Mouse (Mus musculus) spleen, embryonic (tissue): Measurements from ENCODE around the gene Mroh2b.

Experiments used
- CTCF ChIA-PET: fragments of 350-600 bp; sonication (Branson Sonifier 250); formaldehyde crosslinking; loops from one replicate; lab custom pipeline; 2022; lab: Charles Lee

Gene Mroh2b

DNA sequence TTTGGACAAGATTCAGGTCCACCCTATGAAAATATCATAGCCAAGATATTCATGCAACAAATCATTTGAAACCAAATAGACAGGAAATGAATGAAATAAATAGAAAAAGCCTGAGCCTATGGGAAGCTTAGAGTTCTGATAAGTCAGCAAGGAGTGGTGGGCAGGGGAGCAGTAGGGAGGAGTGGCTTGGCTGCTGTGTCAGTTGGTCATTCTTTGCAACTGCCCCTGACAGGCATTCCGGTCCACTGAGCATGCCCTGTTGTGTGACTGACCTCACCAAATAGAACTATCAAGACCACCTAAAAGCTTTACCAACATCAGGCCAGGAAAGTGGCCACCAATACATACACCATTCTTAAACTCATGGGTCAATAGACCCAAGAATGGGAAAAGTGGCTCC lies at the start of gene Mroh2b:
Gene Mroh2b, plus strand, starts transcription at position 301 of the 400 bp plus-strand sequence.
- CTCF ChIA-PET = no interaction called here

DNA sequence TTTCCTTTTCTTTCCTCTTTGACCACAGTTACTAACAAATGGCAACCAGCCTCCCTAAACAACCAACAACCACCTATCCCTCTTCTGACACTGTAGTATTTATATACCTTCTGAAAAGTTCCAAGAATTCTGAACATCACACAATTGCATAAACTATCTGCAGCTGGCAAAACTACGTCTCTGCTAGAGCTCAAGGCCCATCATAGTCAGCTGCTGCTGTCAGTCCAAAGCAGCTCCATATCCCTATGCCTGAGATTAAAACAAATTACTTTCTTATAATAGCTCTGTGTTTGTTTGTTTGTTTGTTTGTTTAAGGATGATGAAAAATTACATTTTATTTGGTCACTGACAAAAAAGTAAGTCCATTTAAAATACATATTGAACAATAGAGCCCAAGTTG lies 48.5 kb upstream of the Mroh2b start:
- CTCF ChIA-PET = no interaction called here

DNA sequence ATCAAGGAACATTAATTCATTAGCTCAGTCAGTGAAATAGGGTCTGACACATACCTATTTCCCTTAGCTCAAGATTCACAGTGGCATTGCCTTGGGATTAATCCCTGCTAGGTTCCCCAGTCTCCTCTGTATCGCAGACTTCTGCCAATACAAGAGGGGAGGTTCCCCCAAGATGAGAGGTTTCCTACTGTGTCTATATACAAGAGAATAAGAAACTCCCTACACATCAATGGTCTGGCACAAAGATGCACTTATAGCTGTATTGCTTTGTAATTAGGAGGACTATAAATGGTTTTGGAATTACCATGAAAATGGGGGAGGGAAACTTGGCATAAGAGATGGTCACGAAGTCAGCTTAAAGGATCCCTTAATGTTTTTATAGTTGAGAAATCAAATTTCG lies 3.6 kb upstream of the Mroh2b start:
- CTCF ChIA-PET = no interaction called here

DNA sequence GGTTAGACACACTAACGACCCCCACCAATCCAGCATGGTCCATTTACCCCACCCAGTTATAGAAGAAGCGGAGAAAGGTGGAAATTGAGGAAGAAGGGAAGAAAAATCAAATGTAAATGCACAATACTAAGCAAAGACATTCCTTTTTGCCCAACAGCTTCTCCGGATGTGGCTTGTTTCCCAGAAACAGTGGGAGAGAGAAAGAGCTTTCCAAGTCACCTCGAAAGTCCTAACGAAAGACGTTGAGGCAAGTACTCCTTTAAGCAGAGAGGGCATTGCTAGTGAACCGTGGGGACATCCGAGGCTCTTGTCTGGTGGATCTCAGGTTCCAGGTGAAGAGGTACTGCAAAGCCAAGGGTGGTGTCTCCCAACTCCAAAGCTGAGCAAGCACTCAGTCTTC lies 36.2 kb downstream of the Mroh2b start:
- CTCF ChIA-PET = no interaction called here

DNA sequence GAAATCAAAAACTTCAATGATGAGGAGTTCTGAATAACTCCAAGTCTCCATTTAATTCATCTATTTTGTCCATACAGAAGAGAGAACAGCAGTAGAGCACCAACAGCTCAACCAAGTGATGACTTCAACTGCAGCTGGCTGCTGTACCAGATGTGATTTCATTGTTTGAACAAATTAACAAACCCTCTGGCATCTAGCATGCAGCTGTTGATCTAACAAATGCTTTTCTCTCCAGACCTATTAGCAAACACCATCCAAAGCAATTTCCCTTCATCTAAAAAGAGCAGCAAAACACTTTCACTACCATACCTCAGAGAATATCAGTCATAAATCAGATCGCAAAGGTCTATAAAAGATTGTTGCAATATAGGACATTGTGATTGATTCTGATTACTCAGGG lies 74.8 kb downstream of the Mroh2b start:
- CTCF ChIA-PET = no interaction called here

DNA sequence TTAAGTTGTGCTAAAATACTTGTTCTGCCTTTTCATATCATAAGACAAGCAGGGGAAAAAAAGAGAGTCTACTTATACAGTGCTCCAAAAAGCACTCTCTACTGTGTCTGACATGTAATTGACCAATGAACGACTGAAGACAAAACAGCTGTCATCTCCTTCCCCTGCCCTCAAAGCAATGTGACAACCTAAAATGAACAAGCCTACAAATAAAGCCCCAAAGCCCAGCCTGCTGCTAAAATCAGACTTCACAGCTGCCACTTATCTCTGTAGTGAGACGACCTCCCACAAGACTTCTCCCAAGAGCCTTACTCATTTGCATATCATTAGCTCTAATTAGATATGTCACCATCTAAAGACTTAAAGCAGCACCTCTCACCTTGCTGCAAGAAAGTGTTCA lies 104.4 kb downstream of the Mroh2b start:
- CTCF ChIA-PET = no interaction called here

DNA sequence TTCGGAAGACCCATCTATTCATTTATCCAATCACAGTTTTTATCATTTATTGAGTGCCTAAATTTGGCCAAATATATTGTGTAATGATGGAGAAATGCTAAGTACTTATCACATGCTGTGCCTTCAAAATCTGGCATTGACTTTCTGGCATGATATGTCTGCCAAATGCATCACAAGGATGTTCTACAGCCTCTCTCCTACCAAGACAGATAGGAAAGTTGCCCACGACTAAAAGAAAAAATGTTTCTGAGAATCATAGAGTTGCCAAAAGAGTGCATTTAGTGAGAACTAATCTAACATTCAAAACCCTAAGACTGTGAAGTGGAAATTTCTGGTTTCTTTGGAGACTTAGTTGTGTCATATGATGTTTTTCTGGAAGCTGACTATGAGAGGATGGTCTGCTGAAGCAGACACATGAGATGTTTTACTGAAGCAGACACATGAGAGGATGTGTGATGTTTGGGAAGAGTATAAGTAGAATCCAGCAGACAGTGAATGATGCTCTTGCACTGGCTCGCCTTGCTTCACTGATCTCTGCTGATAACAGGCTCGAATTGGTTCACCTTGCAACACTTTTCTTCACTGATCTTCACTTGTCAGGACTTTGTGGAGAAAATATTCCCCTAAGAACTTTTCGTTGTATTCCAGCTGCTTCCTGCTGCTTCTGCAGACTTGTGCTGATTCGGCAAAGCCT lies 105.1 kb downstream of the Mroh2b start:
- CTCF ChIA-PET = no interaction called here

DNA sequence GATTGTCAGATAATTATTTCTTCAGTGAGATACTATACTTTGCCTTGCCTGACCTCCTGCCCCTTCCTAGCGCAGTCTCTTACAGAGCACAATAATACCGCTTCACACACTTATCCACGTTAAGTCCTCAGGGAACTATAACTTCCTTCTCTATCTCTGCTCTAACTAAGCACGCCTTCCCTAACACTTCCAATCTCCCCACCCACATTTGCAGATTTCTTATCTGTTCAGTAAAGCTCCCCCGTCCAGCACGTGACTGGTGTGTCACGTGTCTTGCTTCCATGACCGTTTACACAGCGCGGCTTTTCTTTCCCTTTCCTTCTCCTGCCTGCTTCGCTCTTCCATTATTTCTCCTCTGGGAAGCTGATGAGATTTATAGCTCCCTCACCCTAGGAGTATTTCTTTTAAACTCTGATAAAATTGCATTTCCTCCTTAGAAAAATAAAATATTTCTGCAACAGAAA lies 111.1 kb downstream of the Mroh2b start:
- CTCF ChIA-PET = no interaction called here
